Mouse (Mus musculus) heart, embryonic 14.5 days (tissue): ENCODE data around the gene Gga1. TPM values are rescaled to one million over a fixed set of nuclear protein-coding genes. Genes with fewer than 3 reads are reported as not detected.
"Not testable (repeated sequence)": the region's sequence is repeated elsewhere in the genome, so short reads cannot be mapped to it uniquely, and the experiment has no call there.

Experiments
- ATAC-seq: fragments of 200-750 bp; cut with Nextera tagmentation; 2 replicates; pipeline ENCODE4 v1.8.0; 2017; ENCODE audit warnings: low read depth, moderate TSS enrichment; ENCODE audit not compliant: insufficient number of reproducible peaks, insufficient read depth, low FRiP score
- H3K27ac ChIP-seq, 2 experiments: fragments of 200-500 bp in 1 of 2; fragments of 300-500 bp in 1 of 2; sonication (generic) in 1 of 2; replicated peaks in 1 of 2; 2 replicates each; pipeline ENCODE4 v1.5.1; 2012 to 2014; ENCODE audit warnings: low read depth in 2 of 2, low read length in 2 of 2, control low read depth in 1 of 2, mild to moderate bottlenecking in 1 of 2, mixed read lengths in 1 of 2; ENCODE audit not compliant: control insufficient read depth in 1 of 2, insufficient read depth in 1 of 2
- H3K27me3 ChIP-seq: fragments of 300-500 bp; sonication (generic); 2 replicates; pipeline ENCODE4 v1.6.1; 2014; ENCODE audit warnings: mild to moderate bottlenecking, low read length, control low read depth; ENCODE audit not compliant: control insufficient read depth, insufficient read depth
- H3K36me3 ChIP-seq: fragments of 300-500 bp; sonication (generic); 2 replicates; pipeline ENCODE4 v1.6.1; 2014; ENCODE audit warnings: mild to moderate bottlenecking, control low read depth, low read length, mixed read lengths; ENCODE audit not compliant: control insufficient read depth, insufficient read depth
- H3K4me1 ChIP-seq, 2 experiments: fragments of 200-500 bp in 1 of 2; fragments of 300-500 bp in 1 of 2; sonication (generic) in 1 of 2; 2 replicates each; pipeline ENCODE4 v1.6.1; 2012 to 2014; ENCODE audit warnings: low read length in 2 of 2, control low read depth in 1 of 2, mixed read lengths in 1 of 2; ENCODE audit not compliant: control insufficient read depth in 2 of 2, insufficient read depth in 2 of 2
- H3K4me2 ChIP-seq: fragments of 300-500 bp; sonication (generic); 2 replicates; pipeline ENCODE4 v1.6.1; 2014; ENCODE audit warnings: mild to moderate bottlenecking, low read length
- H3K4me3 ChIP-seq, 2 experiments: fragments of 200-500 bp in 1 of 2; fragments of 300-500 bp in 1 of 2; sonication (generic) in 1 of 2; 2 replicates each; pipeline ENCODE4 v1.5.1; 2012 to 2014; ENCODE audit warnings: low read length in 2 of 2, mild to moderate bottlenecking in 2 of 2, control low read depth in 1 of 2, low read depth in 1 of 2, moderate library complexity in 1 of 2; ENCODE audit not compliant: control insufficient read depth in 1 of 2, insufficient read depth in 1 of 2
- H3K9ac ChIP-seq: fragments of 300-500 bp; sonication (generic); 2 replicates; pipeline ENCODE4 v1.6.1; 2014; ENCODE audit warnings: mild to moderate bottlenecking, low read length
- H3K9me3 ChIP-seq: fragments of 300-500 bp; sonication (generic); 2 replicates; pipeline ENCODE4 v1.6.1; 2016; ENCODE audit warnings: low read length, control low read depth; ENCODE audit not compliant: control insufficient read depth
- WGBS: fragments of 180-500 bp; shearing (Covaris S2); extraction: QIAGEN DNeasy Blood & Tissue Kit; methylation state at CpG from one replicate; pipeline ENCODE4 v1.1.7; 2014; 5-methylcytosine and 5-hydroxymethylcytosine counted together
- polyA plus RNA-seq: library from polyadenylated mRNA; unstranded; fragments of >200 nt; fragmentation: Nextera tagmentation; extraction: Ambion mirVana; gene quantifications from 2 replicates; pipeline ENCODE4 v1.2.1, GENCODE M21; 2014

Gga1 gene
- polyA plus RNA-seq, 1 experiment from 2014 or later = 33.2 TPM

- not testable (repeated sequence) for H3K4me3 ChIP-seq, H3K4me2 ChIP-seq, H3K27me3 ChIP-seq, ATAC-seq, H3K9me3 ChIP-seq
- Histone ChIP-seq H3K9ac (peak overlapping the region; percentile 30; the same call in 1 of the 2 replicates), H3K4me1 (peaks cover 15 to 29% of the 10 kb centered on the region in 2 experiments), H3K27ac (peak overlapping the region in 1 of 2 experiments; percentile 39; a peak in 1 of 4 replicates), H3K36me3 (peaks cover 43% of the 10 kb centered on the region)
- WGBS = 50% methylated on average over 7 of the region's 7 CpGs
These were observed 2.0 kb downstream of the Gga1 start for GRCm38 (mm10) chr15:78878792-78879516.

GRCm38 (mm10) chr15:78880432-78880831, 3.4 kb downstream of the Gga1 start:
- no peak overlapping the region for H3K4me3 ChIP-seq
- no peak overlapping the region for H3K4me2 ChIP-seq
- WGBS = 91% methylated on average over 8 of the region's 8 CpGs
- no peak overlapping the region for H3K27ac ChIP-seq
- no peaks in the 10 kb centered on the region for H3K27me3 ChIP-seq
- H3K4me1 ChIP-seq = peaks cover 14 to 28% of the 10 kb centered on the region in 2 experiments
- H3K36me3 ChIP-seq = peaks cover 58% of the 10 kb centered on the region
- no peak for ATAC-seq
- H3K9ac ChIP-seq = no peak overlapping the region
- no peaks in the 10 kb centered on the region for H3K9me3 ChIP-seq

- no peaks in the 10 kb centered on the region for H3K9me3 ChIP-seq
- H3K27me3 ChIP-seq = no peaks in the 10 kb centered on the region
- no peak overlapping the region for H3K27ac ChIP-seq
- peaks cover 72% of the 10 kb centered on the region for H3K36me3 ChIP-seq
- H3K4me3 ChIP-seq = no peak overlapping the region
- ATAC-seq = no peak
- 76% methylated on average over 3 of the region's 3 CpGs for WGBS
- H3K4me1 ChIP-seq = peaks cover 10 to 18% of the 10 kb centered on the region in 2 experiments
- H3K4me2 ChIP-seq = no peak overlapping the region
- H3K9ac ChIP-seq = no peak overlapping the region
These were observed 4.8 kb downstream of the Gga1 start for GRCm38 (mm10) chr15:78881828-78882227.

- Histone ChIP-seq H3K9ac (no peak overlapping the region; the same call in 1 of the 2 replicates), H3K4me1 (peaks cover 29 to 42% of the 10 kb centered on the region in 2 experiments), H3K27ac (no peak overlapping the region; a peak in 1 of 4 replicates), H3K4me2 (no peak overlapping the region), H3K27me3 (no peaks in the 10 kb centered on the region), H3K36me3 (peaks cover 90% of the 10 kb centered on the region), H3K9me3 (no peaks in the 10 kb centered on the region), H3K4me3 (no peak overlapping the region)
- WGBS = 39% methylated on average over 13 of the region's 13 CpGs
- ATAC-seq = no peak
These were observed 12.4 kb downstream of the Gga1 start for GRCm38 (mm10) chr15:78889401-78889853.

- H3K9me3 ChIP-seq = no peaks in the 10 kb centered on the region
- ATAC-seq = no peak
- H3K4me3 ChIP-seq = no peak overlapping the region
- peaks cover 47 to 68% of the 10 kb centered on the region in 2 experiments for H3K4me1 ChIP-seq
- H3K9ac ChIP-seq = peak overlapping the region; percentile 30; the same call in 1 of the 2 replicates
- no peaks in the 10 kb centered on the region for H3K27me3 ChIP-seq
- H3K4me2 ChIP-seq = no peak overlapping the region
- 31% methylated on average over 7 of the region's 7 CpGs for WGBS
- H3K36me3 ChIP-seq = peaks cover 71% of the 10 kb centered on the region
- peak overlapping the region in 1 of 2 experiments; percentile 45; a peak in 2 of 4 replicates for H3K27ac ChIP-seq
These were observed 15.4 kb downstream of the Gga1 start for GRCm38 (mm10) chr15:78892440-78892839.

GRCm38 (mm10) chr15:78894726-78895125, 17.7 kb downstream of the Gga1 start:
- 66% methylated on average over 13 of the region's 13 CpGs for WGBS
- H3K4me3 ChIP-seq = no peak overlapping the region
- H3K9me3 ChIP-seq = no peaks in the 10 kb centered on the region
- peaks cover 52 to 70% of the 10 kb centered on the region in 2 experiments for H3K4me1 ChIP-seq
- H3K9ac ChIP-seq = peak overlapping the region; percentile 43
- peak overlapping the region; percentile 45 to 72; a peak in 3 of 4 replicates for H3K27ac ChIP-seq
- no peaks in the 10 kb centered on the region for H3K27me3 ChIP-seq
- H3K4me2 ChIP-seq = no peak overlapping the region
- H3K36me3 ChIP-seq = peaks cover 53% of the 10 kb centered on the region
- no peak for ATAC-seq

GRCm38 (mm10) chr15:78895741-78896140, 18.8 kb downstream of the Gga1 start:
- no peak overlapping the region; the same call in 1 of the 2 replicates for H3K9ac ChIP-seq
- no peaks in the 10 kb centered on the region for H3K27me3 ChIP-seq
- no peak overlapping the region for H3K4me3 ChIP-seq
- peaks cover 54 to 75% of the 10 kb centered on the region in 2 experiments for H3K4me1 ChIP-seq
- no peaks in the 10 kb centered on the region for H3K9me3 ChIP-seq
- no peak overlapping the region for H3K27ac ChIP-seq
- no peak for ATAC-seq
- 86% methylated on average over 2 of the region's 2 CpGs for WGBS
- H3K4me2 ChIP-seq = no peak overlapping the region
- H3K36me3 ChIP-seq = peaks cover 44% of the 10 kb centered on the region
